Mouse (Mus musculus) left cerebral cortex, adult 8-10 months (tissue): ENCODE data around the gene Parp16. TPM values are rescaled to one million over a fixed set of nuclear protein-coding genes. Genes with fewer than 3 reads are reported as not detected.
"Not testable (repeated sequence)": the region's sequence is repeated elsewhere in the genome, so short reads cannot be mapped to it uniquely, and the experiment has no call there.

Source experiments
- DNase-seq, 2 experiments: peaks; one replicate each; pipeline ENCODE4 v3.0.0; 2022; ENCODE audit warnings: low spot score in 2 of 2
- total RNA-seq, 4 experiments: library from RNA; stranded (reverse); gene quantifications; 2 replicates each; pipeline ENCODE4 v1.2.4; 2022

The Parp16 gene
- total RNA-seq, 4 experiments from 2014 or later, result 3.4 to 4.8 (median 4.0) TPM

GRCm38 (mm10) chr9:65239731-65240130, 44.6 kb downstream of the Parp16 start:
- no peak for DNase-seq

GRCm38 (mm10) chr9:65240587-65240986, 45.4 kb downstream of the Parp16 start:
- no peak for DNase-seq

GRCm38 (mm10) chr9:65241973-65242372, 46.8 kb downstream of the Parp16 start:
- DNase-seq, result no peak

- no peak for DNase-seq
These were observed 48.1 kb downstream of the Parp16 start for GRCm38 (mm10) chr9:65243249-65243648.

- DNase-seq, result no peak
These were observed 49.1 kb downstream of the Parp16 start for GRCm38 (mm10) chr9:65244036-65244806.

GRCm38 (mm10) chr9:65247502-65248376, 52.6 kb downstream of the Parp16 start:
- no peak for DNase-seq

- DNase-seq, result no peak
These were observed 53.2 kb downstream of the Parp16 start for GRCm38 (mm10) chr9:65248377-65248690.

GRCm38 (mm10) chr9:65252026-65252425, 56.9 kb downstream of the Parp16 start:
- no peak for DNase-seq

- DNase-seq, result no peak
These were observed 60.9 kb downstream of the Parp16 start for GRCm38 (mm10) chr9:65255906-65256600.

GRCm38 (mm10) chr9:65257218-65257910, 62.2 kb downstream of the Parp16 start:
- DNase-seq, result no peak

- DNase-seq, result no peak
These were observed 64.2 kb downstream of the Parp16 start for GRCm38 (mm10) chr9:65259366-65259765.

GRCm38 (mm10) chr9:65261591-65262230, 66.6 kb downstream of the Parp16 start:
- DNase-seq, result no peak

- DNase-seq, result no peak
These were observed 67.5 kb downstream of the Parp16 start for GRCm38 (mm10) chr9:65262641-65263120.

- no peak for DNase-seq
These were observed 69.8 kb downstream of the Parp16 start, which contains the start of gene Cilp for GRCm38 (mm10) chr9:65264959-65265358. Gene Cilp (plus strand): TSS chr9:65265180.

- peak in 1 of 2 experiments; percentile 35 for DNase-seq
These were observed 72.8 kb downstream of the Parp16 start for GRCm38 (mm10) chr9:65267742-65268515.

GRCm38 (mm10) chr9:65273048-65273809, 78.1 kb downstream of the Parp16 start:
- no peak for DNase-seq

- no peak for DNase-seq
These were observed 78.7 kb downstream of the Parp16 start for GRCm38 (mm10) chr9:65273873-65274272.

GRCm38 (mm10) chr9:65274851-65275250, 79.7 kb downstream of the Parp16 start:
- not testable (repeated sequence) for DNase-seq
